Mouse (Mus musculus): ENCODE results near the gene Ppp4r1. TPM values are rescaled to one million over a fixed set of nuclear protein-coding genes. Genes with fewer than 3 reads are reported as not detected.

Gene Ppp4r1
- total and polyA plus RNA-seq, 3 experiments: 21.8 to 313 (median 34.3) TPM

GRCm38 (mm10) chr17:65884691-65885397 is 102.5 kb downstream of the Ppp4r1 start (continued):
- TF ChIP-seq USF1 (IDR thresholded peaks at IDR 0.05; ENCODE audit: low read depth, low read length) (peak; percentile 10; the same call in 1 of the 2 replicates), NELFE (IDR thresholded peaks at IDR 0.05; ENCODE audit: low read depth, low read length) (peak; percentile 93), ELF1 (IDR thresholded peaks at IDR 0.05; ENCODE audit: low read depth, low read length) (peak; percentile 75)

- Histone ChIP-seq H3K4me1 (ENCODE audit: control insufficient read depth in 1 of 2, insufficient read depth in 2 of 2, low read length in 2 of 2) (peaks cover 0 to 16% of the 10 kb centered on the region in 2 experiments; a peak in 3 of 4 replicates), H3K4me3 (ENCODE audit: control insufficient read depth in 1 of 2, insufficient read depth in 1 of 2, low read depth in 2 of 2, low read length in 2 of 2) (peak overlapping the region; percentile 79 to 85), H3K9me3 (replicated peaks; ENCODE audit: insufficient read depth, low read length) (no peaks in the 10 kb centered on the region), H3K27me3 (ENCODE audit: control insufficient read depth in 1 of 2, insufficient read depth in 2 of 2, low read length in 2 of 2) (no peaks in the 10 kb centered on the region), H3K79me2 (ENCODE audit: control insufficient read depth, insufficient read depth, low read length, poor library complexity) (peaks cover 31% of the 10 kb centered on the region), H3K27ac (ENCODE audit: control insufficient read depth, low read depth, low read length) (peak overlapping the region; percentile 81), H3K36me3 (ENCODE audit: control insufficient read depth in 1 of 2, insufficient read depth in 2 of 2, low read length in 2 of 2) (peaks cover 0 to 6% of the 10 kb centered on the region in 2 experiments; a peak in 2 of 4 replicates), H3K9ac (ENCODE audit: control insufficient read depth, low read depth, low read length, poor library complexity, severe bottlenecking) (peak overlapping the region; percentile 84)
- DNase-seq (ENCODE audit: low read depth, low spot score): no peak
- peak; percentile 39; the same call in 1 of the 2 replicates for TF ChIP-seq MAX (IDR thresholded peaks at IDR 0.05; ENCODE audit: low read length)
- peak; percentile 70; the same call in 1 of the 2 replicates for TF ChIP-seq ZMIZ1 (IDR thresholded peaks at IDR 0.05; ENCODE audit: low read depth, low read length)
- no peak for TF ChIP-seq BHLHE40 (IDR thresholded peaks at IDR 0.05; ENCODE audit: borderline replicate concordance, low read depth, low read length)
Observed at GRCm38 (mm10) chr17:65885398-65885696, 103.0 kb downstream of the Ppp4r1 start.

GRCm38 (mm10) chr17:65885697-65886529 is 103.5 kb downstream of the Ppp4r1 start, which contains the start of gene Ralbp1:
Gene Ralbp1 (minus strand): TSS chr17:65885798.
- Histone ChIP-seq H3K9me3 (replicated peaks; ENCODE audit: insufficient read depth, low read length) (no peaks in the 10 kb centered on the region), H3K9ac (ENCODE audit: control insufficient read depth, low read depth, low read length, poor library complexity, severe bottlenecking) (peak within 1 kb of the TSS; percentile 88), H3K4me1 (ENCODE audit: control insufficient read depth in 1 of 2, insufficient read depth in 2 of 2, low read length in 2 of 2) (peaks cover 0 to 11% of the 10 kb centered on the region in 2 experiments; a peak in 3 of 4 replicates), H3K79me2 (ENCODE audit: control insufficient read depth, insufficient read depth, low read length, poor library complexity) (peaks cover 28% of the 10 kb centered on the region), H3K4me3 (ENCODE audit: control insufficient read depth in 1 of 2, insufficient read depth in 1 of 2, low read depth in 2 of 2, low read length in 2 of 2) (peak within 1 kb of the TSS; percentile 85 to 87), H3K27ac (ENCODE audit: control insufficient read depth, low read depth, low read length) (peak within 1 kb of the TSS; percentile 81), H3K27me3 (ENCODE audit: control insufficient read depth in 1 of 2, insufficient read depth in 2 of 2, low read length in 2 of 2) (no peaks in the 10 kb centered on the region), H3K36me3 (ENCODE audit: control insufficient read depth in 1 of 2, insufficient read depth in 2 of 2, low read length in 2 of 2) (peaks cover 0 to 2% of the 10 kb centered on the region in 2 experiments; a peak in 1 of 4 replicates)
- peak; percentile 90 for DNase-seq (ENCODE audit: low read depth, low spot score)
- TF ChIP-seq MAX (IDR thresholded peaks at IDR 0.05; ENCODE audit: low read length) (peak; percentile 77), CTCF (IDR thresholded peaks at IDR 0.05 in 2 of 3, conservative IDR thresholded peaks at IDR 0.05 in 1 of 3; ENCODE audit: control insufficient read depth in 1 of 3, insufficient read depth in 1 of 3, low read depth in 2 of 3, low read length in 3 of 3, poor library complexity in 1 of 3, severe bottlenecking in 1 of 3) (no peak), JUND (IDR thresholded peaks at IDR 0.05; ENCODE audit: low read depth, low read length) (no peak), MYC (IDR thresholded peaks at IDR 0.05; ENCODE audit: low read depth, low read length) (peak; percentile 61; the same call in 1 of the 2 replicates), BHLHE40 (IDR thresholded peaks at IDR 0.05; ENCODE audit: borderline replicate concordance, low read depth, low read length) (peak; percentile 74), KAT2A (conservative IDR thresholded peaks at IDR 0.05; ENCODE audit: low read depth, low read length) (no peak; the same call in 1 of the 2 replicates), SMC3 (IDR thresholded peaks at IDR 0.05; ENCODE audit: low read depth, low read length) (no peak), NRF1 (IDR thresholded peaks at IDR 0.05; ENCODE audit: insufficient read depth, low read depth, low read length, poor library complexity, severe bottlenecking) (no peak), NELFE (IDR thresholded peaks at IDR 0.05; ENCODE audit: low read depth, low read length) (peak; percentile 69), POLR2AphosphoS5 (IDR thresholded peaks at IDR 0.05; ENCODE audit: borderline replicate concordance, low read depth, low read length) (peak; percentile 28; the same call in 1 of the 2 replicates), USF2 (IDR thresholded peaks at IDR 0.05; ENCODE audit: borderline replicate concordance in 1 of 2, insufficient read depth in 1 of 2, low read depth in 1 of 2, low read length in 2 of 2) (peak in 1 of 2 experiments; percentile 82; a peak in 3 of 4 replicates), HCFC1 (IDR thresholded peaks at IDR 0.05; ENCODE audit: low read depth, low read length) (peak; percentile 74), ZC3H11A (IDR thresholded peaks at IDR 0.05; ENCODE audit: low read depth, low read length) (no peak), POLR2A (IDR thresholded peaks at IDR 0.05; ENCODE audit: control insufficient read depth in 1 of 2, insufficient read depth in 1 of 2, low read depth in 1 of 2, low read length in 2 of 2, poor library complexity in 1 of 2) (peak in 1 of 2 experiments; percentile 78; a peak in 2 of 4 replicates), CHD2 (IDR thresholded peaks at IDR 0.05; ENCODE audit: low read length) (peak; percentile 8; the same call in 1 of the 2 replicates), EP300 (IDR thresholded peaks at IDR 0.05; ENCODE audit: low read depth in 1 of 2, low read length in 2 of 2) (no peak; a peak in 1 of 4 replicates), UBTF (IDR thresholded peaks at IDR 0.05; ENCODE audit: borderline replicate concordance, insufficient read depth, low read depth, low read length) (no peak), TCF12 (IDR thresholded peaks at IDR 0.05; ENCODE audit: low read depth, low read length) (peak; percentile 15), TAL1 (IDR thresholded peaks at IDR 0.05; ENCODE audit: low read length) (no peak), ZNF384 (IDR thresholded peaks at IDR 0.05; ENCODE audit: low read depth, low read length) (peak; percentile 95), RCOR1 (IDR thresholded peaks at IDR 0.05; ENCODE audit: low read depth, low read length) (no peak)

All from MEL (cell line).